Mouse (Mus musculus) intestine, embryonic 15.5 days (tissue): ENCODE measurements at regions not wholly inside any gene's neighbourhood (a gene's known extent, or its start where the extent isn't known, plus 50 kb on each side); places are given as distances from the start of the nearest gene placed in this dataset.

Experiments
- ATAC-seq: fragments of 200-750 bp; cut with Nextera tagmentation; 2 replicates; pipeline ENCODE4 v1.8.0; 2017; ENCODE audit warnings: moderate TSS enrichment, moderate library complexity
- H3K27ac ChIP-seq: fragments of 300-500 bp; sonication (generic); 2 replicates; pipeline ENCODE4 v1.5.1; 2015; ENCODE audit warnings: mild to moderate bottlenecking, inconsistent platforms
- H3K27me3 ChIP-seq: fragments of 300-500 bp; sonication (generic); replicated peaks from 2 replicates; pipeline ENCODE4 v1.6.1; 2015; ENCODE audit warnings: inconsistent platforms
- H3K36me3 ChIP-seq: fragments of 300-500 bp; sonication (generic); 2 replicates; pipeline ENCODE4 v1.6.1; 2015; ENCODE audit warnings: inconsistent platforms
- H3K4me1 ChIP-seq: fragments of 300-500 bp; sonication (generic); replicated peaks from 2 replicates; pipeline ENCODE4 v1.6.1; 2015; ENCODE audit warnings: inconsistent platforms
- H3K4me2 ChIP-seq: fragments of 300-500 bp; sonication (generic); replicated peaks from 2 replicates; pipeline ENCODE4 v1.6.1; 2015; ENCODE audit warnings: mild to moderate bottlenecking, inconsistent platforms
- H3K4me3 ChIP-seq: fragments of 300-500 bp; sonication (generic); replicated peaks from 2 replicates; pipeline ENCODE4 v1.5.1; 2015; ENCODE audit warnings: inconsistent platforms
- H3K9ac ChIP-seq: fragments of 300-500 bp; sonication (generic); 2 replicates; pipeline ENCODE4 v1.6.1; 2015; ENCODE audit warnings: inconsistent platforms
- H3K9me3 ChIP-seq: fragments of 300-500 bp; sonication (generic); 2 replicates; pipeline ENCODE4 v1.6.1; 2016; ENCODE audit warnings: inconsistent platforms
- WGBS: fragments of 180-500 bp; shearing (Covaris S2); methylation state at CpG from one replicate; pipeline ENCODE4 v1.1.7; 2015; 5-methylcytosine and 5-hydroxymethylcytosine counted together

DNA sequence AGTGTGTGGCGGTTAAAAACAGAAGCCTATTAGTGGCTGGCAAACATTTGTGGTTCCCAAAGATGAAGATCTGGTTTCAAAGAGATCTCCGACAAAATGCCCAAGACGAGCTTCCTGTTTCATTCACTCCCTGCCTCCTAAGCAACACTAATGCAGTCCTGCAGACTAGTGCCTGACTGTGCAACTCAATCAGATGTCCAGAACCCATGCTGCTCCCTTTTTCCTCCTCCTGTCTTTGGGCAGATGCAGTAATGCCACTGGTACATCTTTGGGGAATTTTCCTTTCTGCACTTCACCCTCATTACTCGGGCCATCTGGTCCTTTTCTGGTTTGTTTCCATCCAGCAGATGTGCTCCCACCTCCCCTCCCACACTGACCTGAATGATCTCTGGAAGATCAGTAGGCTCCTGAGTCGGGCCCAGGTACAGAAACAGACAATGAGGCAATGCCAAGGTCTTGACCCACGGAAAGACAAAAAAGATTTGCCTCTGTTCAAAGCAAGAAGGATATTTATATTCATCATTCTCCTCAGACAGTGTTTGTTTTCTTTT is 771.0 kb downstream of the Mat2b start:
- H3K9ac ChIP-seq = no peak overlapping the region
- H3K4me2 ChIP-seq = no peak overlapping the region
- no peaks in the 10 kb centered on the region for H3K4me1 ChIP-seq
- H3K27ac ChIP-seq = no peak overlapping the region
- no peaks in the 10 kb centered on the region for H3K27me3 ChIP-seq
- 31% methylated on average over 6 of the region's 6 CpGs for WGBS
- no peaks in the 10 kb centered on the region for H3K36me3 ChIP-seq
- no peak overlapping the region for H3K4me3 ChIP-seq
- no peak for ATAC-seq
- H3K9me3 ChIP-seq = no peaks in the 10 kb centered on the region

GRCm38 (mm10) chr11:39917716-39918347 is 777.2 kb downstream of the Mat2b start:
- Histone ChIP-seq H3K36me3 (no peaks in the 10 kb centered on the region), H3K27ac (no peak overlapping the region), H3K27me3 (no peaks in the 10 kb centered on the region), H3K9me3 (no peaks in the 10 kb centered on the region), H3K4me2 (no peak overlapping the region), H3K4me1 (no peaks in the 10 kb centered on the region), H3K9ac (no peak overlapping the region), H3K4me3 (no peak overlapping the region)
- 67% methylated on average over 3 of the region's 3 CpGs for WGBS
- ATAC-seq = no peak

- Histone ChIP-seq H3K36me3 (no peaks in the 10 kb centered on the region), H3K4me2 (no peak overlapping the region), H3K27me3 (no peaks in the 10 kb centered on the region), H3K4me1 (no peaks in the 10 kb centered on the region), H3K9ac (no peak overlapping the region), H3K27ac (no peak overlapping the region), H3K9me3 (no peaks in the 10 kb centered on the region), H3K4me3 (no peak overlapping the region)
- 83% methylated on average over 6 of the region's 6 CpGs for WGBS
- no peak for ATAC-seq
Observed at GRCm38 (mm10) chr11:39899644-39900225, 795.3 kb downstream of the Mat2b start.

GRCm38 (mm10) chr11:39883305-39883704 is 811.7 kb downstream of the Mat2b start:
- H3K4me3 ChIP-seq = no peak overlapping the region
- 90% methylated on average over 1 of the region's 1 CpGs for WGBS
- ATAC-seq = no peak
- no peak overlapping the region for H3K27ac ChIP-seq
- H3K4me1 ChIP-seq = no peaks in the 10 kb centered on the region
- H3K9ac ChIP-seq = no peak overlapping the region
- H3K36me3 ChIP-seq = no peaks in the 10 kb centered on the region
- no peaks in the 10 kb centered on the region for H3K9me3 ChIP-seq
- H3K27me3 ChIP-seq = no peaks in the 10 kb centered on the region
- H3K4me2 ChIP-seq = no peak overlapping the region

GRCm38 (mm10) chr11:39868451-39868979 is 826.5 kb downstream of the Mat2b start:
- Histone ChIP-seq H3K36me3 (no peaks in the 10 kb centered on the region), H3K9me3 (no peaks in the 10 kb centered on the region), H3K27me3 (no peaks in the 10 kb centered on the region), H3K27ac (no peak overlapping the region), H3K4me3 (no peak overlapping the region), H3K4me1 (no peaks in the 10 kb centered on the region), H3K9ac (no peak overlapping the region), H3K4me2 (no peak overlapping the region)
- no peak for ATAC-seq
- WGBS = 68% methylated on average over 6 of the region's 6 CpGs
